Mouse (Mus musculus) T-helper 2 cell (primary cell): ENCODE measurements at regions not wholly inside any gene's neighbourhood (a gene's known extent, or its start where the extent isn't known, plus 50 kb on each side); places are given as distances from the start of the nearest gene placed in this dataset.
"Not testable (repeated sequence)": the region's sequence is repeated elsewhere in the genome, so short reads cannot be mapped to it uniquely, and the experiment has no call there.

Experiments
- in situ Hi-C: fragments of 300-600 bp; cut with MboI, MseI; formaldehyde crosslinking; loops from one replicate; pipeline ENCODE4 v1.15.1; 2025; ENCODE audit warnings: high pct_unique_total_duplicates

DNA sequence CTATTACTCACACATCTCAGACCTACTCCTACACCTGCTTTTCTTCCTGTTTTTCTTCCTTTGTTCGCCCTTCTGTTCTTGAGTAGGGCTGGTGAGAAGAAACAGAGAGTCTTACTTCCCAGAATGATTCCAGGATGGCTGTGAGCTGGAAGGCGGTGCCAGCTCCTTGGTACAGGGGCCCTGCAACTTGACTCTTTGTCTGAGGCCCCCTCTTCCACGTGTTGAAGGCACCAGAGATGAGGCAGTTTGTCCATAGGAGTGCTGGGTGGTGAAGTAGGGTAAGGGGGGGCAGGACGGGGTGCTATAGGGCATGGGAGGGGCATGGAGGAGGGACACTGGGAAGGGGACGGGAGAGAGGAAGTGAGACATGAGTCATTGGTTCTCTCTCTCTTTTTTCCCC is 60.8 kb downstream of the Dmrta2 start:
- in situ Hi-C loops, result loop anchor here (25.0 kb wide), 1 partner anchor 1449 kb away; no protein-coding TSS in a partner anchor

DNA sequence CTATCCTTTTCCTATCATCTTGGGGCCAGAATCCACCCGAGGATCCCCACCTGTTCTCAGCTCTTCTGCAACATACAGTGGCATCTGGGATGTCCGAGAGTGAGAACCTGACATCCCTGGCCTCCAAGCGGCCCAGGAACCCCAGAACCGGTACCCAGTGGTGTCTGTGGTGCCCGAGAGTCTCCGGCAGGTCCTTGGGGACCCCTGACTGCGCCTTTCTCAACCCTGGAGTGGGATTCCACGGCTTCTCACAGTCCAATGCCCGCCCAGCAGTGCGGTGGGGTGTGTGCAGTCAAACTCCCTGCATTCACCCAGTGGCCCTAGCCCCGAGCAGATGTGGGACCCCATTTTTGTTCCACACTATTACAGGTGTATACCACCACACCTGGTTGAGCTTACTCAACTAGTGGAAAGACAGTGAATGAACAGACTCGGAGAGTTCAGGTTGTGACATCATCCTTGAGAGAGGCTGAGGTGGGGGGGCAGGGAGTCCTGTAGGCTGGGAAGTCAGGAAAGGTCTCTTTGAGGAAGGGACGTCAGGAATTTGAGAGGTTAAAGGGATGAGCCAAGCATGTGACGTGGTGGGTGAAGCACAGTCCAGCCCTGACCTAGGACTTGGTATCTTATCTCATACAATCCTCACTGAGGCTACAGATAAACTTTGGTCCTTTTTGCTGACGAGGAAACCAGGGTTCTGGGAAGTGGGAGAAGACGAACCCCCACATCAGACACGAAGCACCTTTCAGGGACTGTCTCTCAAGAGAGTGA is 67.2 kb downstream of the Dmrta2 start:
- in situ Hi-C loops, result loop anchor here (25.0 kb wide), 1 partner anchor 1442 kb away; no protein-coding TSS in a partner anchor

DNA sequence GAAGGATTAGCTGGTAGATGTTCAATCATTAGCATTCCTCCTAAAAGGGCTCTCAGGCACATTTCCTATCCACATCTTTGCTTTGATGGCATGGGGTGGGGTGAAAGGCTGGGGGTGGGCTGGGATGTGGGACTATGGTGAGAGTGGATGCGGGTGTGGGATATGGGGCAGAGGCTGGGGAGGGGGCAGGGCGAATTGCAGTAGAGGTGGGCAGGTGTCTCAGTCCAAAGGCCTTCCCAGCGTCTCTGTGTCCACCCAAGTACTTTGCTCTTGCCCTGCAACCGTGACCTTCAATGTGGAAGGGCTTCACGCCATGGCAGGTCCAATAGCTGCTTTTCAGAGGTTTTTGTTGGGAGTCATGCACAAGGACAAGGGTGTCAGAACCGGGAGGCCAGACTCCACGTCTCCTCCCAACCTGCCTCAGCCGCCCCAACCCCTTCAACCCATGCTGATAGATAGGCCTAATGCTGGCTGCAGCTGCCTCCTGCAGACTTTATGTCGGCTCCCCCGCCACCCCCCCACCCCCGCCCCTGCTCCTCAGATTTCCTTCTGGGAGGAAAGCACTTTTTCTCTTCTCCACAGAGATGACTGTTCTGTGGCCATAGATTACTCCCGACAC is 67.9 kb downstream of the Dmrta2 start:
- in situ Hi-C loops, result loop anchor here (25.0 kb wide), 1 partner anchor 1442 kb away; no protein-coding TSS in a partner anchor

DNA sequence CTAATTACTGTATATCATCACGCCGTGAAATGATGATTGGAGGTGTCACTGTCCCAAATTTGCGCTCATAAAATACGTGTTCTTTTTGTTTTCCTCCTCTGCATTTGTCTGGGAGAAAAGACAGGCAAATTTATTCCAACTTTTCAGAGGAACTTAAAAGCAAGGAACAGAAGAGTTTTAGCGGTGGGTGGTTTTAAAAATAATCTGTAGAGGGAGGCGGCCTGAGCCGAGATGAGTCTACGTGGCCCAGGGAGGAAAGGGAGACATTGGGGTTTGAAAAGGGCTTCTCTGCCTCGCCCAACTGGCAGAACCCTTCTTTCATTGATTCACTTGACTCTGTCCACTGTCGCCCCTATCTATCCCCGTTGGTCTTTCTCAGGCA is 68.4 kb downstream of the Dmrta2 start:
- in situ Hi-C loops, result loop anchor here (25.0 kb wide), 1 partner anchor 1441 kb away; no protein-coding TSS in a partner anchor

DNA sequence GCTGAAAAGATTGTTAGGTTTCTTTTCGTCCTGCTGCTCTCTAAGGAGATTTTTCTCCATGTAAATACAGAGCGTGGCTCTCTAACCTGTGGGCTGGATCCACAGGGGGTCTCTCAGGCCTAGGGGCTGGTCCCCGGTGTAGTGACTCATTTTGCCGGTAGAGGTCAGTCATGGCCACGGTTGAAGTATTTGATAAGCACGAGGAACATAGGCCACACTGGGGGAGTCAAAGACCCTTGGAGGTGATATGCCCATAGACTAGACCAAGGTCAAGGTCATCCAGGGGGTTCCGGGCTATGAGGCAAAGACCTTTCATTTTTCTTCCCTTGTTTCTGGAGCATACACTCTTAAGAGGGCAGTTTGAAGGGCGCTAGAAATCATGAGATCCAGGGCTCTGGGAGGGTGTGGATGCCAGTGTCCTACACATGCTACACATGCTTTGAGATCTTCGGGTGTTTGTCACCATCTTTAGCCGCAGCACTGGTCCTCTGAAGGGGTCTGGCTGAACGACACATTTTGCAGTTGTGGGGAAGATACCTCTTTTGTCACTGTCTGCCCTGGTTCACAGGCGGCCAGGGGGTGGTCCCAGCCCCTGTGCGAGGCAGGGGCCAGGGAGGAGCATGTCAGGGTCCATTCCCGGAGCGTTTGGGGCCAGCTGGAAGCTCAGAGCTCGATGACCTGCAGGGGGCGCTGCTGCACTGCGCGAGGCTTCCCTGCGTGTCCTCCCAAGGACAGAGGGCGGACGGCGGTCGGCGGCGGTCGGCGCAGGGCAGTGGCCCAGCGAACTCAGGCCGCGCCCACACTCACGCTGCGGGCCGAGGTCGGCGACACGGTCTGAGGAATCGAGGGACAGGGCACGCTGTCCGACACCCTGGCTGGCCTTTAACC is 72.8 kb downstream of the Dmrta2 start:
- in situ Hi-C loops, result loop anchor here (10.0 to 25.0 kb wide), 3 partner anchors 1244 to 1634 kb away; no protein-coding TSS in a partner anchor

DNA sequence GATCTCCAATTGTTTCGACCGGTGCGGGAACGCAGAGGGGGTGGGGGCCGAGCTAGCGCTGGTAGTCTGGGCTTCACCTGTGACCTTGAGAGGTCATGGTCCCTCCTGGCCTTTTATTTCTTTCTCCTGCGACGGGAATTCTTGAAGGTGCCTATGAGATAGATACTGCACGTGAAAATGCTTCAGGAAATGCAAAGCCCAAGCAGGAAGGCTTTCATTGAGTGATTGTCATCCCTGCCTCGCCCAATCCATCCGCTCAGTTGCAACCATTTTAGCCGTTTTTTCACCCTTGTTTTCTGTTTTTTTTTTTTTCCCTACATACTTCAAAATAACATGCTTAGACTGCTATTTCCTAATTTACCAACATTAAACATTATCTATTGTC is 73.4 kb downstream of the Dmrta2 start:
- in situ Hi-C loops, result loop anchor here (10.0 to 25.0 kb wide), 3 partner anchors 1244 to 1634 kb away; no protein-coding TSS in a partner anchor

DNA sequence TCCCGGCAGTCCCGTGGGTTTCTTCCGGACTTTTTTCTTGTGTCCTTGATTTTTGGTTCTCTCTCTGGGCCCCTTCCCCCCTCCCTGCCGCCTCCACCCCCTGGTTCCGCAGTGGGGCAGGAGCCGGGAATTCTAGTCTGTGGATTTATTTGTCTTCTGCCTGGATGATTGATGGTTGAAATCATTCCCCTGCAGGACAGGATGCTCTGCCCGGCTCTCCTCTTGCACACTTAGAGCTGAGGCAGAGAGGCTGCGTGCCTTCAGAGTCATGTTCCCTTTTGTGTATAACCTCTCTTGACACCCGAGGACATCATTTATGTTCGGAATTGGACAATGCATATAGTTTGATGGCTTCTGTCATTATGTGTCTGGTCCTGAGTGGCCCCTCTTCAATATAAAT is 74.0 kb downstream of the Dmrta2 start:
- in situ Hi-C loops, result loop anchor here (10.0 to 25.0 kb wide), 3 partner anchors 1243 to 1633 kb away; no protein-coding TSS in a partner anchor

DNA sequence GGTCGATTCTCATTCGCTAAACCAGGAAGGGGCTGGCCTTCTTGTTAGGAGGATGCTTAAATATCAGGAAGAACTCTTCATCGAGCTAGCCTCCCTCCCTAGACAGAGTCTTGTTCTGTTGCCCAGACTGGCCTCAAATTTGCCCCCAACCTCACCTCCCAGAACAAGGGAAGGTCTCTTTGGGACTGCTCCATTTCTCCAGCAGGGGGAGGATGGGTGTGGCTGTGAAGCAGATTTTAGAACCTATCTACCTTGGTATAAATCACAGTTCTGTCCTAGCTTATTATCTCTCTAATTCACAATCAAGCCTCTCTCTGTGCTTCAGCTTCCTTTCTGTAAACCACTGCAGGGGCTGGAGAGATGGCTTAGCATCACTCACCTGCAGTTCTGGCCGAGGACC is 75.1 kb downstream of the Dmrta2 start:
- in situ Hi-C loops, result loop anchor here (10.0 to 25.0 kb wide), 3 partner anchors 1242 to 1632 kb away; no protein-coding TSS in a partner anchor

DNA sequence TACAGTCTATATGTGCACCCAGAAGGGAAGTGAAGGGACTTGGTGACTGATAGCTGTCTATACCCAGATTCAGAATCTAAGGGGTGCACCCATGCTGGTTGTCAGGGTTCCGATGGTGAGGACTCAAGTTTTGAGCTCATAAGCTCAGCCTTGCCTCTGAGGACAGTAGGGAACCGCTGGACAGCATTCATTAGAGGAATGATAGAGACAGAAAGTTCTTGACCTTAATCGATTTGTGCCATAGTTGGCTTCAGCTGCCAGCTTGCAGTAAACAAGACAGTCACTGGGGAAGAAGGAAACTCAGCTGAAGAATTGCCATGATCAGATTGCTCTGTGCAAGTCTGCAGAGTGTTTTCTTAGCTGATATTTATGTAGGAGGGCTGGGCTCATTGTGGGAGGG is 96.0 kb downstream of the Dmrta2 start:
- in situ Hi-C loops, result loop anchor here (25.0 kb wide), 1 partner anchor 1563 kb away; no protein-coding TSS in a partner anchor

DNA sequence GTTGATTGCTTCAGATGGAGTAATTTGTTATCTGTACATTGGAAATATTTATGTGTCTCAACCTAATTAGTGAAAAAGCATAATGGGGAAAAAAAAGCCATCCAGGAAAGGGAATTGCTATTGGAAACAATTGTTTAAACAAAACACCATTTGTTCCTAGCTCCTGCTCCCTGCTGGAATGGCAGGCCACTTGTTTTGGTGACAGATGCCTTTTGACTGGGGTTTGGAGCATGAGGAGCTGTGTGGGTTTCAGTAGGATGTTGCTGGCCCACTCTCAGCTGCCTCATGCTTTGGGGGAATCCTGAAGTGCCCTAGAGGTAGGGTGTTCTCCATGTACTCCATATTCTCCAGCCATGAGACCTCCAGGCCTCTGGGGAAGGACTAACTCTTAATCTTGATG is 105.5 kb downstream of the Dmrta2 start:
- in situ Hi-C loops, result no loop called here

DNA sequence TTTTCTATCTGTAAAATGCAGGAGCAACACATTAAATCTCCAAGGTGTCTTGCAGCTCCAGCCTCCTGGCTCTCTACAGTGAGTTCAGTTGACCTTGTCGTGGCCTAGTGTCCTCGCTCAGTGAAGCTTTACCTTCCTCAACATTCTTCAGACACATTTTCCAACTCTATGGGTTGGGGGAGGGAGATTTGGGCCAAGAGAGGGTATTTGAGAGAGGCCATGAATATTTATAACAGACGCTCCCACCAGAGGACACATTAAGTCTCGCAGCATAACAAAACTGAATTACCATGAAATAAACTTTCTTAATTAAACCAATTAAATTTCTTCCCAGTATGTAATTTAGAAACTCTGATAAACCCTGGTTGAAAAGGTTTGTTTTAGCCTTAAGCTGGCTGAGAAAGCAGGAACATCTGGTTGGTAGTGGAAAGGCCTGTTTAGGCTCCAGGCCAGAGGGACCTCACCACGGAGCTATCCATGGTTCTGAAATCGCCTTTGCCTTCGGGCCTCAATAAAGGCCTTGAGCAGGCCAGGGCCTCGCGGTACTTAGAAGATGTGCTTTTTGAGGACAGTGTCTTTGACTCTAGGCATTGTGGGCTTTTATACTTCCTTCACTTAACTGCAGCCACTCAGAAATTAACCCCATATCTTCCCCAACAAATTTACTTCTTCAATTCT is 109.9 kb downstream of the Dmrta2 start:
- in situ Hi-C loops, result no loop called here

DNA sequence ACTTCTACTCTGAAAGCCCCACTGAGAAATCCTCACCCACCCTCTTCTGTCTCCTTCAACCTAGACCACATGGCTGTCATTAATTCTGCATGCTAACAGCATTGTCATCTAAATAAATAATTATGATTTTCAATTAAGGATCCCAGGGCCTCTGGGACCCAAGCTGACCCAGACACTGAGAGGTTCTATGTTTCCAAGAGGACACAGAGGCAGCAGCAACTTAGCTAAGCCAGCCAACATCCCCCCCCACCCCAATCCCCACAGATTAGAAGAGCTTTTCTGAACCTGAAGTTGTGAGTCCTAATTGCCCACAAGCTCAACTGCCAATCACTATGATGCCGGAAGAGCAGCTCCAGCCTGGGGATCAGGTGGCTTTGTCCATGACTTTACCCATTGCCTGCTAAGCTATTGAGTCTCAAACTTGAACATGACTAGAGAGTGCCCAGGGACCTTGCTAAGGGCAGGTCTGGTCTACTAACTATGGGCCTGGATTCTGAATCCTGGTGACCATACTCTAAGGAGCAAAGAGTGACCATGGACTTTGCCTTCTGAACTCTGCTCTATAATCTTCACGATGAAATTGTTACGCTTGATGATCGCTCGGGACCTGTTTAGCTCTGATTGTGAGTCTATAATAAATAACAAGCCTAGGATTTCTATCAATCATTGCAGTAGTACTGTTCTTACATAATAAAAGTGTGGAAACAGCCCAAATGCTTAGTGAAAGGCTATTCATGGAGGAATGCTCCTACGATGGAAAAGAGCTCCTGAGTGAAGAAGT is 115.4 kb downstream of the Dmrta2 start:
- in situ Hi-C loops, result no loop called here

DNA sequence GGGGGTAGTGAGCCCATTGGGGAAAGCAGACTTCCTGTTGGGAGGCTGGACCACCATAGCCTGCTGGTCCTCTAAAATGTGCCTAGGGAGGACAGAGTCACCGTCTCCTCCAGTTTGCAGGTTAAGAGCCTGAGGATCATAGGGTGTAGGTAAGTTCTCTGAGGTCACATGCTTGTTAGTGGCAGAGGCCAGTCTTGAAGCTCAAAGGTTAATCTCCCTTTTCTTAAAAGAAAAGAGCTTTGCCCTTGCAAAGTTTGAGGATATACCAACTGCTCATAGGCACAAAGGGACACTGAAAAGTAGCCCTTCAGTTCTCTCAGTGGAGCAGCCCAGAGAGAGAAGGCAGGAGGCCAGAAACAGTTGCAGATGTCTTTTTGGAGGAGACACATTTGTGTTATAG is 116.7 kb downstream of the Dmrta2 start:
- in situ Hi-C loops, result no loop called here

DNA sequence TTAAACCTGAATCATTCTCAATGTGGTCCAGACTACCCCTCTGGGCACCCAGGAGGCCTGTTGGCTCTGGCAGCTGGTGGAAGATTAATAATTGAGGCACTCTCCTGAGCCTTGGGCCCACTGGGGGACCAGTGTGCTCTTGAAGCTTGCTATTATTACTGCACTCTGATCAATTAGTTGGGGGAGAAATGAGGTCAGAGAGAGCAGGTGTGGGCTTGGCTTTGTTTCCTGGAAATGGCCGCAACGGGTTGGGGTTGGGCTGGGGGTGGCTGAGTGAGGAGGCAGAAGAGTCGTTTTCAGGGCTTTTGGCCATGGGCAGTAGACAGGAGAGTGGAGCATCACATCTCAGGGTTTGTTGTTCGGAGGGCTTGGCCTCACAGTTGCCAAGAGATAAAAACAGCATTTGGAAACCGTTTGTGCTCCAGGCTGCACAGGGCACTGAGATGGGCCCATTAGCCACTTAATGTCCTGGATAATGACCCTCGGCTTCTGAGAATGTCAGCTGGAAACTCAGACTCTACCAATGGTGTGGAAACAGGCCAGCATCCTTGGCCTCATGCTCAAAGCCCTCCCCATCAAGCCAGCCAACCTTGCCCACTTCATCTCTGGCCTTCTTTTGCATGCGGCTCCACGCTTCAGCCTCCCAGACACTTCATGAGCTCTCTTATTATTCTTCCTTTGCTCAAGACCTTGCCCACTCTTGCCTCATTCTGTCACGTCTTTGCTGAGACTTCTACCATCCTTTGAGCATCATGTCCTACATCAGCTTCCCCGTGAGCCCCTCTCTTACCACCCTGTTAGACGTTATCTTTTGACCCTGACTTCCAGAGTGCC is 118.1 kb downstream of the Dmrta2 start:
- in situ Hi-C loops, result no loop called here

DNA sequence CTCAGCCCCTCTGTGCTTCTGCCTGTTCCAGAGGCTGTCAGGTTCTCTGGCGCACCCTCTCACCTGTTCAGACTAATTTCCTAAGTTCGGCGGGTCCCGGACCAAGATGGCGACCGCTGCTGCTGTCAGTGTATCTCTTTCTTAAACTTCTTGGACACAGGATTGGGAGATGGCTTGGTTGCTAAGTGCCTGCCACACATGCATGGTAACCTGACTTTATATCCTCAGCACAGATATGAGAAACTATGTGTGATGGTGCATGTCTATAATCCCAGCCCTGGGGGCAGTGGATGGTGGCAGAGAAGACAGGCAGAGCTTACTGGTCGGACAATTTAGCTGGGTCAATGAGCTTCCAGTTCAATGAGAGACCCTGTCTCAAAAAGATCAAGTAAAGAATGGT is 126.3 kb downstream of the Dmrta2 start:
- in situ Hi-C loops, result not testable (repeated sequence)

DNA sequence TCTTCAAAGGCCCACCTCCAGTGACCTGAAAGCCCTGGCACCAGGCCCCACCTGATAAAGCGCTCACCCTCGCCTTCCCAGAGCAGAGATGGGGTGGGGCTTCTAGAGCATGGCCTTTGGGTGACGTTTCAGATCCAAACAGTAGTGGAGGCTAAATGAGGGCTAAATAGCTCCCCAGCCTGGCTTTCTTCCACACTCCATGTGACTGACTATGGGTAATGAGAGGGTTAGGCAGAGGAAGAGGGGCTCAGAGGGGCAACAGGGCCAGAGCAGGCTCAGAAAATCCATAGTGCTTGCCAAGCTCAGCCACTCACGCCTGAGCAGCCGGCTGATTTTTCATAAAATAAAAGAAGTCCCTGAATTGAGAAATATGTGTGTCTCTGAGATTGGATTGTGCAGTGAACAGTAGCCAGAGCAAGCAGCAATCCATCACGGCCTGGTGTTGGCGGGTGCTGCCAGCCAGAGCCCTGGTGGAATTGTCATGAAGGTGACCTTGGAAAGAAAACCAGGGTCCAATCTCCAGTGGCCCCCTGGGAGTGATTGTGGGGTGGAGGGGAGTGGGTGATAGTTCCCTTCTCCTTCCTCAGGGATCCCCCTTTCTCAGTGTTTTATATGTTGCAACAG is 128.9 kb downstream of the Dmrta2 start:
- in situ Hi-C loops, result no loop called here

DNA sequence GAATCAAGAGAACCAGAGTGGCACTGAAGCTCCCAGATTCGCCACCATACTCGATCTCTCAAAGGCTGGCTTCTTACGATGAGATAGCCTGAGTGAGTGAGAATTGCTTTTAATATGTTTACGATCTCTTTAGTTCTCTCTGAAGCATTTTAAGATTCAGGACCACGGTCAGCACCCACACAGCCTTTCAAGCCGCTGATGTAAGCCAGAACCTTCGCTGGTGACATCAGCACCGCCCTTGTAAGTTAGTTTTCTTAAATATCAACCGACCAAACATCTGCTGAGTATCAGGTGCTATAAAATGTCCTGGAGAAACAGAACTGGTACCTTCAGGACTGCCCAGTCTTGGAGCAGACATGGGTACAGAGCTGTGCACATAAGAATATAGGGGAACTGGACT is 141.6 kb downstream of the Dmrta2 start:
- in situ Hi-C loops, result no loop called here

DNA sequence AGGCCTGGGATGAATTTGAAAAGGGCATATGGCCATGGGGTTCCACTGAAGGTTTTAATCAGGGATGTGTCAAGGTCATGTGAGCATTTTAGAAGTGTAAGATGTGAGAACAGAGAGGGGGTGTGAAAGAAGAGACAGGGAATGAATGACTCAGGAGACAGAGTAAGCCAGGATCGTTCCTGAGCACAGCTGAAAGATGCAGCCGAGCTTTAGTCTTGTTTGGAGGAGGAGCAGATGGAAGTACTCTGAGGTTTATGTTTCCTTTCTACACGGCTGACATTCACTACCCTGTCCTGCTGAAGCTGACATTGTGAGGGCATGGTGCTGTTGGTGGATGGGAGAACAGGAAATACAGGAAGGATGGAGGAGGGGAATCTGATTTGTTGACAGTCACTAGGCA is 142.0 kb downstream of the Dmrta2 start:
- in situ Hi-C loops, result no loop called here

DNA sequence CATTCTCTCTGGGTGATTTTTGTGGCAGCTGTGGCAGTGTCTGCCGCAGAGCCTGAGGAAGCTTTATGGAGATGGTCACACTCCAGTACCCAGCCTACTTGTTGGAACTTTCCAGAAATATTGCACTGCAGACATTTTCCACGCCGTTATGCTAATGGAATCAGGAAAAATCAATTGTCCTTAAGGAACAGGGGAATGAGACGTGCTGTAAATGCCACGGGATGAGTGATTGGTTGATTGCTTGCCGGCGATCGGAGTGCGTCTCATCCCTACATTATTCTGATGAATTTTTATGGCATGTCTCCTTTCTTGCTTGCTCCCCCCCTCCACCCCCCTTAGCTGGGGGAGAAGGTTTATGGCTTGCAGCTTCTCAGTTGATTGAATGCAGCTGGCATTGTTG is 142.9 kb downstream of the Dmrta2 start:
- in situ Hi-C loops, result no loop called here
